Mouse (Mus musculus) intestine, postnatal 0 days (tissue): ENCODE measurements around the gene Kazn. TPM values are rescaled to one million over a fixed set of nuclear protein-coding genes. Genes with fewer than 3 reads are reported as not detected.

Experiments used
- ATAC-seq: fragments of 200-750 bp; cut with Nextera tagmentation; 2 replicates; pipeline ENCODE4 v1.8.0; 2017; ENCODE audit warnings: mild to moderate bottlenecking, moderate TSS enrichment, moderate library complexity
- H3K27ac ChIP-seq: fragments of 300-500 bp; sonication (generic); 2 replicates; pipeline ENCODE4 v1.5.1; 2014; ENCODE audit warnings: mild to moderate bottlenecking, low read depth, low read length, moderate library complexity
- H3K27me3 ChIP-seq: fragments of 300-500 bp; sonication (generic); replicated peaks from 2 replicates; pipeline ENCODE4 v1.6.1; 2014; ENCODE audit warnings: low read length, mixed read lengths; ENCODE audit not compliant: control insufficient read depth, insufficient read depth
- H3K36me3 ChIP-seq: fragments of 300-500 bp; sonication (generic); 2 replicates; pipeline ENCODE4 v1.6.1; 2014; ENCODE audit warnings: mild to moderate bottlenecking, moderate library complexity; ENCODE audit not compliant: control insufficient read depth, insufficient read depth
- H3K4me1 ChIP-seq: fragments of 300-500 bp; sonication (generic); replicated peaks from 2 replicates; pipeline ENCODE4 v1.6.1; 2014; ENCODE audit warnings: antibody characterized with exemption, low read length, mixed read lengths; ENCODE audit not compliant: control insufficient read depth, insufficient read depth
- H3K4me2 ChIP-seq: fragments of 300-500 bp; sonication (generic); replicated peaks from 2 replicates; pipeline ENCODE4 v1.6.1; 2014; ENCODE audit warnings: low read depth, mild to moderate bottlenecking, moderate library complexity
- H3K4me3 ChIP-seq: fragments of 300-500 bp; sonication (generic); 2 replicates; pipeline ENCODE4 v1.5.1; 2014; ENCODE audit warnings: low read depth, low read length
- H3K9ac ChIP-seq: fragments of 300-500 bp; sonication (generic); 2 replicates; pipeline ENCODE4 v1.6.1; 2014; ENCODE audit warnings: mild to moderate bottlenecking, low read depth, low read length
- H3K9me3 ChIP-seq: fragments of 300-500 bp; sonication (generic); 2 replicates; pipeline ENCODE4 v1.6.1; 2016; ENCODE audit warnings: mixed run types; ENCODE audit not compliant: control insufficient read depth
- CTCF ChIP-seq: sonication (generic); IDR thresholded peaks from 2 replicates; pipeline ENCODE4 v1.5.1; 2016; ENCODE audit warnings: low read depth, mild to moderate bottlenecking, control low read depth, antibody characterized with exemption, moderate library complexity
- WGBS: fragments of 180-500 bp; shearing (Covaris S2); extraction: QIAGEN DNeasy Blood & Tissue Kit; methylation state at CpG from one replicate; pipeline ENCODE4 v1.1.7; 2014; 5-methylcytosine and 5-hydroxymethylcytosine counted together
- polyA plus RNA-seq: library from polyadenylated mRNA; unstranded; fragments of >200 nt; fragmentation: Nextera tagmentation; extraction: Ambion mirVana; gene quantifications from 2 replicates; pipeline ENCODE4 v1.2.1, GENCODE M21; 2015

The Kazn gene
- polyA plus RNA-seq, 1 experiment from 2014 or later = 17.5 TPM

GRCm38 (mm10) chr4:142088836-142089235, 150.4 kb downstream of the Kazn start:
- ATAC-seq = no peak
- 63% methylated on average over 6 of the region's 6 CpGs for WGBS

DNA sequence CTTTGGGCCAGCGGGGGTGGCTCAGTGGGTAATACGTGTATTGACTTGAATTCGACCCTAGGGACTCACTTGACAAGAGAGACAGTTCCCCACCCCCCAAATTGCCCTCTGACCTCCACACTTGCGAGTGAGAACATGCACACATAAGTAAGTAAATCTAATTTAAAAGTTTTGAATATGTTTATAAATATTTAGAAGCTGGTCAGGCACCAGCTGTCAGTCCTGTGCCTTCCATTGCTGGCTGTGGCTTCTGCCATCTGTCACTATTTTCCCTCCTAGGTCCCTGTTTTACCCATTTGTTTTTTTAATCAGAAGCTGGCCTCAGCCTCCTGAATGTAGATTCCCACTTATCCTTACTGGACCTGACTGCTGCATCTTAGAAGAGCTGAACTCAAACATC, 150.8 kb downstream of the Kazn start:
- H3K4me2 ChIP-seq = no peak overlapping the region
- no peak for ATAC-seq
- WGBS = 67% methylated on average over 4 of the region's 4 CpGs

More at GRCm38 (mm10) chr4:142088836-142089235, 150.4 kb downstream of the Kazn start:
- H3K9me3 ChIP-seq = no peaks in the 10 kb centered on the region
- no peak overlapping the region for H3K4me2 ChIP-seq
- TF ChIP-seq CTCF = no peak
- no peak overlapping the region for H3K9ac ChIP-seq
- no peaks in the 10 kb centered on the region for H3K36me3 ChIP-seq
- no peaks in the 10 kb centered on the region for H3K4me1 ChIP-seq
- no peaks in the 10 kb centered on the region for H3K27me3 ChIP-seq
- H3K27ac ChIP-seq = no peak overlapping the region
- H3K4me3 ChIP-seq = no peak overlapping the region

DNA sequence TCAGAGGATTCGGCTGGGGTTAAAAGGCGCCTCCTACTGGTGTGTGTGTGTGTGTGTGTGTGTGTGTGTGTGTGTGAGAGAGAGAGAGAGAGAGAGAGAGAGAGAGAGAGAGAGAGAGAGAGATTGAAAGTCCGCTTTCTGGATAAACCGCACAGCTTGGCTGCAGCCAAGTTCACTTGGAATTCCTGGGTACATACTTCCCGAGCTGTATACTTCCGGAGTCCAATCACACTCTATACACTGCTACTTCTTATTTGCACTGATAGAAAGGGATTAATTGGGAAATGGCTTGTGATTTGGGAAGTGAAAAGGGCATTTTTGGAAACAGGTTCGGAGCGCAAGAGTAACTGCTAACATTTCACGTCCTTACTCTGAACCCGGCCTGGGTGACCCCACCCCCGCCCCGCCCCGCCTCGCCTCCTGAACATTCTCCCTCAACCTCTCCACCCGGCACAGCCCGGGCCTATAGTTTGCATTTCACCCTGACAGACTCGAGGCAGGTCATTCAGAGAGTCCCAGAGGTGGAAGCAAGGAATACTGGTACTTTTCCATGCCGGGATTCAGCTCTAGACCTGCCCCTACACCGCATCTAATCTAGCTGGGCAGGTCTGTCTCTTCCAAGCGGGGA, 154.2 kb downstream of the Kazn start:
- 9% methylated on average over 20 of the region's 20 CpGs for WGBS
- H3K36me3 ChIP-seq = no peaks in the 10 kb centered on the region
- H3K4me1 ChIP-seq = peaks cover 8% of the 10 kb centered on the region; the same call in 1 of the 2 replicates
- peak overlapping the region; percentile 69 for H3K4me3 ChIP-seq
- no peaks in the 10 kb centered on the region for H3K9me3 ChIP-seq
- peak overlapping the region; percentile 85 for H3K4me2 ChIP-seq
- peak overlapping the region; percentile 92 for H3K27ac ChIP-seq
- ATAC-seq = 0 out of 2 replicates have a peak, but pooled peaks have one; percentile 1
- no peaks in the 10 kb centered on the region for H3K27me3 ChIP-seq
- peak overlapping the region; percentile 65 for H3K9ac ChIP-seq
- TF ChIP-seq CTCF = peak; percentile 50; the same call in 1 of the 2 replicates

More for the DNA sequence above, 150.8 kb downstream of the Kazn start:
- H3K9me3 ChIP-seq = no peaks in the 10 kb centered on the region
- no peaks in the 10 kb centered on the region for H3K27me3 ChIP-seq
- H3K4me3 ChIP-seq = no peak overlapping the region
- no peak overlapping the region for H3K9ac ChIP-seq
- H3K27ac ChIP-seq = no peak overlapping the region
- H3K36me3 ChIP-seq = no peaks in the 10 kb centered on the region
- H3K4me1 ChIP-seq = no peaks in the 10 kb centered on the region
- TF ChIP-seq CTCF = no peak

DNA sequence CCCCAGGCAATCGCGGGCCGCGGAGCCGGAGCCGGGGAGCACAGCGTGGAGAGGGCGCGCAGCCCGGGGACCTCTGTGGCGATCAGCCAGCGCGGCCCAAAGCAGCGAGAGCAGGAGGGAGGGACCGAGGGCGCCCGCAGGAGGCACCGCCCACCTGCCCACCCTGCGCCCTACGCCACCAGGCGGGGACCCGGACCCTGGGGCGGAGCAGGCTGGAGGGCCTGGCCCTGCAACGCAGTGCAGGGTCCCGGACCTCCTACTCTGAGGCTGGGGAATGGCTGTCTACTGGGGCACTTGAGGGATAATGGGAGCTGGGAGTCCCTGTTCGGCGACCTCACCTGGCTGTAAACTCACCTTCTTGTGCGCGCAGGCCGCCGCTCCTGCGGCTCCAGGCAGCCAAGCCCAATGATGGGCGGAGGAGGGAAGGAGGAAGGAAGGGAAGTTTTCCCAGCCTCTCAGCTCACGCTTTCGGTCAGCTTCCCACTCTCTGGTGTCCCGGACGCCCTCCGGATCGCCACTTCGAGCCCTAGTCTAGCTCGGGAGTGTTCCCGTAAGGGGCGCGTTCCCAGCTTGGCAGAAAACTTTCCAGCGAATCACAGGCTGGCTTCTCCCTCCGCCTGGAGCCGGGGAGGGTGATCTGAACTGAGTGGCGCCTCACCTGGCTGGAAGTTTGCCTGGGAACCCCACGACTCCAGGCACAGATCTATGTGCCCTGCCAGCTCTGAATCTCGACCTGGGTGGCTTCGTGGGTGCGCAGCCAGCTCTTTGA, 154.9 kb downstream of the Kazn start, which contains the start of gene Tmem51:
Tmem51 (minus strand) TSS at position 174 of the 769 bp plus-strand sequence.
- under 1% methylated on average over 48 of the region's 52 CpGs for WGBS
- peak within 1 kb of the TSS; percentile 65 for H3K9ac ChIP-seq
- peak; percentile 52 for TF ChIP-seq CTCF
- no peaks in the 10 kb centered on the region for H3K27me3 ChIP-seq
- H3K4me3 ChIP-seq = peak within 1 kb of the TSS; percentile 69
- ATAC-seq = peak; percentile 70
- H3K36me3 ChIP-seq = no peaks in the 10 kb centered on the region; the same call in 1 of the 2 replicates
- peaks cover 12% of the 10 kb centered on the region; the same call in 1 of the 2 replicates for H3K4me1 ChIP-seq
- H3K9me3 ChIP-seq = no peaks in the 10 kb centered on the region
- peak within 1 kb of the TSS; percentile 92 for H3K27ac ChIP-seq
- H3K4me2 ChIP-seq = peak within 1 kb of the TSS; percentile 85

DNA sequence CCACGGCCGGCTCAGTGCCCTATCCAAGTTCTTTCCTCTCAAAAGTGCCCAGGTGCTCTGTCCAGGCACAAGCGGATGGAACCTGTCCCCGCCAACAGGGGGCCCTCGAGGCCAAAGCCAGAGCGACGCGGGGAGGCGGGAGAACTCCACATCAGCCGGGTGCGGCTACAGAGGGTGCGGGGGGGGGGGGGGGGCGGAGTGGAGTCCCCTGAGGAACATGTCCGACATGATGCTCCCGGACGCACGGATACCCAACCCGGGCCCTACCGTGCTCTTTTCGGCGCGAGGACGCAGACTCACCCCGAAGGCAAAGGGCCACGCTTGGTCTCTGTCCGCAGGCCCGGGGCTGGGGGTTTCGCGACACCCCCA, 155.5 kb downstream of the Kazn start:
- H3K27me3 ChIP-seq = no peaks in the 10 kb centered on the region
- ATAC-seq = peak; percentile 75

GRCm38 (mm10) chr4:142083193-142083592, 156.0 kb downstream of the Kazn start:
- Histone ChIP-seq H3K4me1 (peaks cover 12% of the 10 kb centered on the region; the same call in 1 of the 2 replicates), H3K27me3 (no peaks in the 10 kb centered on the region), H3K27ac (no peak overlapping the region), H3K4me3 (peak overlapping the region; percentile 69), H3K4me2 (peak overlapping the region; percentile 85), H3K9me3 (no peaks in the 10 kb centered on the region), H3K36me3 (no peaks in the 10 kb centered on the region; the same call in 1 of the 2 replicates), H3K9ac (peak overlapping the region; percentile 65)
- 36% methylated on average over 6 of the region's 6 CpGs for WGBS
- no peak for TF ChIP-seq CTCF
- no peak for ATAC-seq

More for the DNA sequence above, 155.5 kb downstream of the Kazn start:
- Histone ChIP-seq H3K4me1 (peaks cover 12% of the 10 kb centered on the region; the same call in 1 of the 2 replicates), H3K27ac (peak overlapping the region; percentile 92), H3K9ac (peak overlapping the region; percentile 65), H3K9me3 (no peaks in the 10 kb centered on the region), H3K36me3 (no peaks in the 10 kb centered on the region; the same call in 1 of the 2 replicates), H3K4me2 (peak overlapping the region; percentile 85), H3K4me3 (peak overlapping the region; percentile 69)
- under 1% methylated on average over 27 of the region's 29 CpGs for WGBS
- peak; percentile 81 for TF ChIP-seq CTCF
